Mouse (Mus musculus) hindbrain, postnatal 0 days (tissue): ENCODE data around the gene Zcchc14. TPM values are rescaled to one million over a fixed set of nuclear protein-coding genes. Genes with fewer than 3 reads are reported as not detected.

Source experiments
- ATAC-seq: fragments of 200-750 bp; cut with Nextera tagmentation; 2 replicates; pipeline ENCODE4 v1.8.0; 2017; ENCODE audit warnings: mild to moderate bottlenecking, moderate TSS enrichment, moderate library complexity
- DNase-seq: peaks from one replicate; pipeline ENCODE4 v3.0.0-alpha.2; 2015; ENCODE audit warnings: low spot score
- H3K27ac ChIP-seq: fragments of 300-500 bp; sonication (generic); 2 replicates; pipeline ENCODE4 v1.5.1; 2014; ENCODE audit warnings: mild to moderate bottlenecking
- H3K27me3 ChIP-seq: fragments of 300-500 bp; sonication (generic); 2 replicates; pipeline ENCODE4 v1.6.1; 2014; ENCODE audit warnings: low read length, mixed read lengths; ENCODE audit not compliant: insufficient read depth
- H3K36me3 ChIP-seq: fragments of 300-500 bp; sonication (generic); 2 replicates; pipeline ENCODE4 v1.6.1; 2014; ENCODE audit warnings: low read length, mixed read lengths; ENCODE audit not compliant: insufficient read depth
- H3K4me1 ChIP-seq: fragments of 300-500 bp; sonication (generic); 2 replicates; pipeline ENCODE4 v1.6.1; 2014; ENCODE audit warnings: antibody characterized with exemption, low read length, mixed read lengths; ENCODE audit not compliant: insufficient read depth
- H3K4me2 ChIP-seq: fragments of 300-500 bp; sonication (generic); 2 replicates; pipeline ENCODE4 v1.6.1; 2014; ENCODE audit warnings: low read depth, mild to moderate bottlenecking, low read length, moderate library complexity, mixed read lengths
- H3K4me3 ChIP-seq: fragments of 300-500 bp; sonication (generic); 2 replicates; pipeline ENCODE4 v1.5.1; 2014; ENCODE audit warnings: low read length
- H3K9ac ChIP-seq: fragments of 300-500 bp; sonication (generic); replicated peaks from 2 replicates; pipeline ENCODE4 v1.6.1; 2014; ENCODE audit warnings: mild to moderate bottlenecking, low read length, moderate library complexity, mixed read lengths
- H3K9me3 ChIP-seq: fragments of 300-500 bp; sonication (generic); 2 replicates; pipeline ENCODE4 v1.6.1; 2016; ENCODE audit warnings: low read length, mixed read lengths
- CTCF ChIP-seq: IDR thresholded peaks from 2 replicates; pipeline ENCODE4 v1.5.1; 2016; ENCODE audit warnings: antibody characterized with exemption, control low read depth, low read depth
- WGBS: fragments of 180-500 bp; shearing (Covaris S2); extraction: QIAGEN DNeasy Blood & Tissue Kit; methylation state at CpG from one replicate; pipeline ENCODE4 v1.1.7; 2014; 5-methylcytosine and 5-hydroxymethylcytosine counted together
- polyA plus RNA-seq: library from polyadenylated mRNA; unstranded; fragments of >200 nt; fragmentation: Nextera tagmentation; extraction: Ambion mirVana; gene quantifications from 2 replicates; pipeline ENCODE4 v1.2.1, GENCODE M21; 2015
- total RNA-seq: library from RNA; depleted of rRNA; stranded (reverse); fragments of >200 nt; gene quantifications from 2 replicates; pipeline ENCODE4 v1.2.3, GENCODE M21; 2014

Gene Zcchc14
- total and polyA plus RNA-seq, 2 experiments from 2014 or later, result 14.3 to 66.4 TPM

- Histone ChIP-seq H3K36me3 (no peaks in the 10 kb centered on the region), H3K27ac (no peak overlapping the region), H3K9me3 (no peaks in the 10 kb centered on the region), H3K27me3 (no peaks in the 10 kb centered on the region), H3K4me3 (peak overlapping the region; percentile 11), H3K4me2 (peak overlapping the region; percentile 92), H3K9ac (peak overlapping the region; percentile 7), H3K4me1 (peaks cover 45% of the 10 kb centered on the region)
- no peak for DNase-seq
- ATAC-seq, result no peak
- WGBS, result 36% methylated on average over 16 of the region's 16 CpGs
- no peak for TF ChIP-seq CTCF
These were observed 4.2 kb downstream of the Zcchc14 start for GRCm38 (mm10) chr8:121648451-121648850.

- no peak for TF ChIP-seq CTCF
- Histone ChIP-seq H3K9ac (no peak overlapping the region), H3K4me3 (no peak overlapping the region), H3K9me3 (no peaks in the 10 kb centered on the region), H3K4me1 (peaks cover 45% of the 10 kb centered on the region), H3K27me3 (no peaks in the 10 kb centered on the region), H3K27ac (no peak overlapping the region), H3K4me2 (peak overlapping the region; percentile 92), H3K36me3 (no peaks in the 10 kb centered on the region)
- DNase-seq (no peak), ATAC-seq (no peak)
- WGBS, result 63% methylated on average over 12 of the region's 12 CpGs
These were observed 5.0 kb downstream of the Zcchc14 start for GRCm38 (mm10) chr8:121647511-121648215.

DNA sequence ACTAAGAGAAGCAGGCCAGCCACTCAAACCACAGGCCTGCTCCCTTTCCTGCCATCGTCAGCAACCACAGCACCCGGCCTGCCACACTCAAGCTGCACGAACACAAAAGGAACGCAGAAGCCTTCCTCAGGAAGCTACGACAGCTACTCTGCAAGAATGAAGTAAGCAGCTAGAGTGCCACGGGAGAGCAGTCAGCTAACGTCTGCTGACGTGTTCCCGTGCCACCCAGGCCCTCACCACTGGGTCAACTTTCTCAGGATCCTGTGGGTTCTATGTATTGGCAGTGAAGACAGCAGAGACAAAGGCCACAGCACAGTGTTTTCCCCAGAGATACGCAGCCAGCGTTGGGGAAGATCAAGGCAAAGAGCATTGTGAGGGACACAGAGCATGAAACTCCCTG lies 9.3 kb downstream of the Zcchc14 start:
- no peaks in the 10 kb centered on the region for H3K27me3 ChIP-seq
- peak overlapping the region; percentile 56; the same call in 1 of the 2 replicates for H3K27ac ChIP-seq
- H3K9ac ChIP-seq, result no peak overlapping the region

DNA sequence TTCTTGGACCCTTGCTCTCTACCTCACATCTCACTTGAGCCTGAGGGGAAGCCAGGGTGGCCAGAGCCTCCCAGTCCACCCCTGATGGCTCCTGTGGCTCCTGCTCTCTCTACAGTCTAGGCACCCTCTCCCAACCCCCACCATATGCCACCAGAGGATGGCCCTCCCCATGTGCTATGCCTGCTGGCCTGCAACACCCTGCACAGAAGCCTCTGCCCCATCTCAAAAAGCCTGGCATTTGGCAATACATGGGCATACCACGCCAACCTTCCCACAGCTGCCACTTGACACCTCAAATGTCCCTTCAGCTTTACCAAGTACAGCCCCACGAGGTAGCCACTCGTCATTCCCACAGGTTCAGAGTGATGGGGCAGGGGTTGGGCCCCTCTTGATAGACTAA lies 9.9 kb downstream of the Zcchc14 start:
- no peak overlapping the region for H3K4me2 ChIP-seq
- H3K4me3 ChIP-seq, result no peak overlapping the region
- no peak for TF ChIP-seq CTCF
- peak overlapping the region; percentile 56; the same call in 1 of the 2 replicates for H3K27ac ChIP-seq
- 63% methylated on average over 3 of the region's 3 CpGs for WGBS
- no peaks in the 10 kb centered on the region for H3K9me3 ChIP-seq
- H3K36me3 ChIP-seq, result no peaks in the 10 kb centered on the region
- ATAC-seq (peak; percentile 19; the same call in 1 of the 2 replicates), DNase-seq (no peak)
- H3K27me3 ChIP-seq, result no peaks in the 10 kb centered on the region
- no peak overlapping the region; the same call in 1 of the 2 replicates for H3K9ac ChIP-seq
- peaks cover 20% of the 10 kb centered on the region for H3K4me1 ChIP-seq

More for the DNA sequence above, 9.3 kb downstream of the Zcchc14 start:
- ATAC-seq (no peak), DNase-seq (no peak)
- Histone ChIP-seq H3K36me3 (no peaks in the 10 kb centered on the region), H3K4me1 (peaks cover 25% of the 10 kb centered on the region), H3K4me2 (no peak overlapping the region), H3K4me3 (no peak overlapping the region), H3K9me3 (no peaks in the 10 kb centered on the region)
- WGBS, result 26% methylated on average over 11 of the region's 11 CpGs
- TF ChIP-seq CTCF, result no peak

DNA sequence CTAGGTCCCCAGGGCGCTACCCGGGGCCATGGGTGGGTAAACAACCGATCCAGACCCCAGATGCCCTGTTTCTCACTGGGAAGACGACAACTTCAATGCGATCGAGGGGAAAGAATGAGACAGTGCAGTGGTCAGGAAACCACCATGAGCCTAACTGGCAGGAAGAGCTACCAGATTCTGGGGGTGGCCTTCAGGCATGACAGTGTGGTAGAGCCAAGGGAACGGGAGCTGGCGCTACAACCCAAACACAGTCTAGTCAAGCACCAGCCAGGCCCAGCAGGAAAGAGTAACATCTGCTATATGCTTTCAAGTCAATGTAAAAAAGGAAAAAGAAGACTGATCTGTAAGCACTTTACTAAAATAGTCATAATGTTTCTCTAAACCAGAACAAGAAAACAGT lies 16.5 kb downstream of the Zcchc14 start:
- DNase-seq (no peak), ATAC-seq (no peak)
- Histone ChIP-seq H3K27me3 (no peaks in the 10 kb centered on the region), H3K4me3 (no peak overlapping the region), H3K27ac (no peak overlapping the region), H3K4me2 (no peak overlapping the region), H3K9ac (no peak overlapping the region), H3K36me3 (no peaks in the 10 kb centered on the region), H3K9me3 (no peaks in the 10 kb centered on the region), H3K4me1 (peaks cover 8% of the 10 kb centered on the region; the same call in 1 of the 2 replicates)
- 73% methylated on average over 8 of the region's 8 CpGs for WGBS
- TF ChIP-seq CTCF, result no peak

DNA sequence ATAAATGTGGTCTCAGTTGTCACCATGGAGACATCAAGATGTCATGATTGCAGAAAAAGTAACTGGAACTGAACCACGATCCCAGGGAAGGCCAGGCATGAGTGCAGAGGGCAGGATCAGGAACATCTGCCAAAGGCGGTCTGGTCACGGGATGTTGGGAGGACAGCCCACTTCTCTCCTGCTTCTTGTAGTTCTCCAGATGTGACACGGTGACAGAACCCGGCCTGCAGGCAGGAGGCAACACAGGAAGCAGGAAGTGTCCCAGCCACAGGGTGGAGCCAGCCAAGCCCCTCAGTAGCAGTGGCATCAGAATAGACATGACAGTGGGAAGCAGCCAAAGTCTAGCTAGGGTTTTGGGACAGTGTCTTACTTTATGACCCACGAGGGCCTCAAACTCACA lies 17.2 kb downstream of the Zcchc14 start:
- Histone ChIP-seq H3K9ac (no peak overlapping the region), H3K4me3 (no peak overlapping the region), H3K4me1 (peaks cover 7% of the 10 kb centered on the region; the same call in 1 of the 2 replicates), H3K4me2 (no peak overlapping the region), H3K36me3 (no peaks in the 10 kb centered on the region), H3K27me3 (no peaks in the 10 kb centered on the region), H3K27ac (no peak overlapping the region), H3K9me3 (no peaks in the 10 kb centered on the region)
- no peak for TF ChIP-seq CTCF
- 65% methylated on average over 6 of the region's 6 CpGs for WGBS
- DNase-seq (no peak), ATAC-seq (no peak)

DNA sequence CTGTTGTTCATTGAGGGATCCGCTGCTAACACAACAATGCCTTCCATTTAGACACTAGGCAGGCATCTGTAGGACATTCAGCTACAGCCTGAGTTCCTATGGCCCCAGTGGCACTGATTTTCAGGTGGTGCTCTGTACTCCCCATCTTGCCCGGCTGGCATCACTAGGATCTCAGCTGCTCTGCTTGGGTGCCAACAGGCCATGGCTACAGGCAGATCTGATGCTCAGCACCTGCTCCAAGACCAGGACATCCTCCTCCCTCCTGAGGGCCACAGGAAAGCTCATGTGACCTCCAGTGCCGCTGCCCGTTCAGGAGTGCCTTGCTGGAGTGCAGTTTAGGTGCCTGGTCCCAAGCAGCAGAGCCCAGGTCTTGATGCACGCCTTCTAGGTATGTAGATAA lies 20.3 kb downstream of the Zcchc14 start:
- no peak for DNase-seq
- Histone ChIP-seq H3K27ac (no peak overlapping the region), H3K4me2 (no peak overlapping the region), H3K9ac (no peak overlapping the region), H3K36me3 (no peaks in the 10 kb centered on the region), H3K4me3 (no peak overlapping the region), H3K4me1 (peaks cover 7% of the 10 kb centered on the region; the same call in 1 of the 2 replicates), H3K9me3 (no peaks in the 10 kb centered on the region), H3K27me3 (no peaks in the 10 kb centered on the region)
- no peak for ATAC-seq
- 80% methylated on average over 5 of the region's 5 CpGs for WGBS
- no peak for TF ChIP-seq CTCF
